Mouse (Mus musculus): ENCODE measurements at regions not wholly inside any gene's neighbourhood (a gene's known extent, or its start where the extent isn't known, plus 50 kb on each side); places are given as distances from the start of the nearest gene placed in this dataset.

- DNase-seq (ENCODE audit: low spot score), result no peak
Measured at GRCm38 (mm10) chr16:37725745-37726144, 50.9 kb upstream of the Fstl1 start.

GRCm38 (mm10) chr16:37715173-37715572 lies 60.9 kb upstream of the Ndufb4 start:
- DNase-seq (ENCODE audit: low spot score), result no peak
- intact Hi-C loops (cut with DNase I), result no loop called here

More at GRCm38 (mm10) chr16:37725745-37726144, 50.9 kb upstream of the Fstl1 start:
- intact Hi-C loops (cut with DNase I), result no loop called here

DNA sequence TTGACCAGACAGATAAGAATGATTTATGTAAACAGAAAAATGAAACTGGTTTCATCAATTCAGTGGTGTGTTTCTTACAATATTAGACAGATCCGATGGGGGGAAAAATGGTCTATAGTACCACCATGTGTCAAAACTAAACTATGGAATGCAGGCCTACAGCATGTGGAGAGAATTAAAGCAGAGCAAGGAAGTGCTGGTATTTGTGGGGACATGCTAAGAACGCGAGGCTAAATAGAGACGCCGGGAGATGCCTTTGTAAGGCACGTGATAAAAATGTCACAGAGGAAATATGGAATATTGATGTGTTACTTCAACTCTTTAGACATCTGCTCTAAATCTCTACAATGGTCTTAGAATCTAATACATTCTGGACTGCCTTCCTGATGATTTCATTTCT lies 60.0 kb upstream of the Ndufb4 start:
- intact Hi-C loops (cut with DNase I), result no loop called here
- DNase-seq (ENCODE audit: low spot score), result no peak

- intact Hi-C loops (cut with DNase I), result loop anchor here (5.0 kb wide), 1 partner anchor 36 kb away; no protein-coding TSS in a partner anchor
- DNase-seq (ENCODE audit: low spot score), result no peak
Measured at GRCm38 (mm10) chr16:37706242-37706923, 52.1 kb upstream of the Ndufb4 start.

GRCm38 (mm10) chr16:37705209-37705608 lies 51.0 kb upstream of the Ndufb4 start:
- no peak for DNase-seq (ENCODE audit: low spot score)
- intact Hi-C loops (cut with DNase I), result loop anchor here (5.0 kb wide), 1 partner anchor 37 kb away; no protein-coding TSS in a partner anchor

GRCm38 (mm10) chr16:37704461-37705155 lies 50.4 kb upstream of the Ndufb4 start:
- intact Hi-C loops (cut with DNase I), result loop anchor here (5.0 kb wide), 1 partner anchor 38 kb away; no protein-coding TSS in a partner anchor

More at GRCm38 (mm10) chr16:37704461-37705155, 50.4 kb upstream of the Ndufb4 start:
- no peak for DNase-seq (ENCODE audit: low spot score)
